Mouse (Mus musculus) liver, embryonic 15.5 days (tissue): ENCODE results near the gene Osgep. TPM values are rescaled to one million over a fixed set of nuclear protein-coding genes. Genes with fewer than 3 reads are reported as not detected.
"Not testable (repeated sequence)": the region's sequence is repeated elsewhere in the genome, so short reads cannot be mapped to it uniquely, and the experiment has no call there.

Experiments used
- ATAC-seq: fragments of 200-750 bp; cut with Nextera tagmentation; 2 replicates; pipeline ENCODE4 v1.8.0; 2017; ENCODE audit warnings: moderate number of reproducible peaks, mild to moderate bottlenecking, moderate library complexity; ENCODE audit not compliant: insufficient read depth
- H3K27ac ChIP-seq: fragments of 300-500 bp; sonication (generic); replicated peaks from 2 replicates; pipeline ENCODE4 v1.5.1; 2015; ENCODE audit warnings: mild to moderate bottlenecking, inconsistent platforms
- H3K27me3 ChIP-seq: fragments of 300-500 bp; sonication (generic); 2 replicates; pipeline ENCODE4 v1.6.1; 2015; ENCODE audit warnings: mild to moderate bottlenecking, inconsistent platforms
- H3K36me3 ChIP-seq: fragments of 300-500 bp; sonication (generic); replicated peaks from 2 replicates; pipeline ENCODE4 v1.6.1; 2015; ENCODE audit warnings: moderate library complexity, mild to moderate bottlenecking, inconsistent platforms
- H3K4me1 ChIP-seq: fragments of 300-500 bp; sonication (generic); replicated peaks from 2 replicates; pipeline ENCODE4 v1.6.1; 2015; ENCODE audit warnings: inconsistent platforms
- H3K4me2 ChIP-seq: fragments of 300-500 bp; sonication (generic); 2 replicates; pipeline ENCODE4 v1.6.1; 2015; ENCODE audit warnings: moderate library complexity, mild to moderate bottlenecking, inconsistent platforms
- H3K4me3 ChIP-seq: fragments of 300-500 bp; sonication (generic); replicated peaks from 2 replicates; pipeline ENCODE4 v1.5.1; 2015; ENCODE audit warnings: mild to moderate bottlenecking, inconsistent platforms
- H3K9ac ChIP-seq: fragments of 300-500 bp; sonication (generic); 2 replicates; pipeline ENCODE4 v1.6.1; 2015; ENCODE audit warnings: moderate library complexity, mild to moderate bottlenecking, inconsistent platforms
- H3K9me3 ChIP-seq: fragments of 300-500 bp; sonication (generic); replicated peaks from 2 replicates; pipeline ENCODE4 v1.6.1; 2016; ENCODE audit warnings: inconsistent platforms
- WGBS: fragments of 180-500 bp; shearing (Covaris S2); methylation state at CpG from one replicate; pipeline ENCODE4 v1.1.7; 2015; ENCODE audit warnings: mixed read lengths; ENCODE audit not compliant: insufficient replicate concordance; 5-methylcytosine and 5-hydroxymethylcytosine counted together
- polyA plus RNA-seq: library from polyadenylated mRNA; unstranded; fragments of >200 nt; fragmentation: Nextera tagmentation; extraction: Ambion mirVana; gene quantifications from 2 replicates; pipeline ENCODE4 v1.2.1, GENCODE M21; 2015

Gene Osgep
- polyA plus RNA-seq, 1 experiment from 2014 or later, result 57.7 TPM

- no peaks in the 10 kb centered on the region for H3K36me3 ChIP-seq
- no peak overlapping the region for H3K4me3 ChIP-seq
- H3K27ac ChIP-seq, result no peak overlapping the region
- no peaks in the 10 kb centered on the region for H3K27me3 ChIP-seq
- no peaks in the 10 kb centered on the region for H3K9me3 ChIP-seq
- H3K4me2 ChIP-seq, result no peak overlapping the region
- ATAC-seq, result no peak
- no peaks in the 10 kb centered on the region for H3K4me1 ChIP-seq
- H3K9ac ChIP-seq, result no peak overlapping the region
- 63% methylated on average over 6 of the region's 6 CpGs for WGBS
Measured at GRCm38 (mm10) chr14:50876236-50876950, 48.3 kb downstream of the Osgep start.

GRCm38 (mm10) chr14:50875591-50876230 is 49.0 kb downstream of the Osgep start:
- ATAC-seq, result no peak
- H3K27me3 ChIP-seq, result no peaks in the 10 kb centered on the region
- H3K4me2 ChIP-seq, result no peak overlapping the region
- no peak overlapping the region for H3K27ac ChIP-seq
- no peak overlapping the region for H3K4me3 ChIP-seq
- 56% methylated on average over 6 of the region's 6 CpGs for WGBS
- H3K36me3 ChIP-seq, result no peaks in the 10 kb centered on the region
- peaks cover 5% of the 10 kb centered on the region for H3K4me1 ChIP-seq
- no peaks in the 10 kb centered on the region for H3K9me3 ChIP-seq
- H3K9ac ChIP-seq, result no peak overlapping the region

GRCm38 (mm10) chr14:50875175-50875574 is 49.5 kb downstream of the Osgep start:
- Histone ChIP-seq H3K4me1 (peaks cover 10% of the 10 kb centered on the region), H3K9ac (no peak overlapping the region), H3K4me3 (no peak overlapping the region), H3K9me3 (no peaks in the 10 kb centered on the region), H3K27ac (no peak overlapping the region), H3K36me3 (no peaks in the 10 kb centered on the region), H3K27me3 (no peaks in the 10 kb centered on the region), H3K4me2 (no peak overlapping the region)
- ATAC-seq, result no peak
- WGBS, result 69% methylated on average over 3 of the region's 3 CpGs

GRCm38 (mm10) chr14:50871284-50871683 is 53.4 kb downstream of the Osgep start:
- 64% methylated on average over 2 of the region's 2 CpGs for WGBS
- Histone ChIP-seq H3K9me3 (no peaks in the 10 kb centered on the region), H3K27ac (no peak overlapping the region), H3K4me1 (peaks cover 14% of the 10 kb centered on the region), H3K27me3 (no peaks in the 10 kb centered on the region), H3K36me3 (no peaks in the 10 kb centered on the region), H3K9ac (no peak overlapping the region), H3K4me2 (no peak overlapping the region), H3K4me3 (no peak overlapping the region)
- no peak for ATAC-seq

GRCm38 (mm10) chr14:50870805-50871143 is 53.9 kb downstream of the Osgep start:
- 37% methylated on average over 5 of the region's 5 CpGs for WGBS
- Histone ChIP-seq H3K9me3 (no peaks in the 10 kb centered on the region), H3K36me3 (no peaks in the 10 kb centered on the region), H3K27me3 (no peaks in the 10 kb centered on the region), H3K9ac (no peak overlapping the region), H3K27ac (no peak overlapping the region), H3K4me1 (peaks cover 14% of the 10 kb centered on the region), H3K4me3 (peak overlapping the region; percentile 66), H3K4me2 (peak overlapping the region; percentile 72)
- peak; percentile 6; the same call in 1 of the 2 replicates for ATAC-seq

GRCm38 (mm10) chr14:50869889-50870804 is 54.5 kb downstream of the Osgep start, which contains the start of gene Tep1:
Tep1 (minus strand) TSS chr14:50870560.
- Histone ChIP-seq H3K9me3 (no peaks in the 10 kb centered on the region), H3K27me3 (no peaks in the 10 kb centered on the region), H3K9ac (peak within 1 kb of the TSS; percentile 54), H3K4me1 (peaks cover 14% of the 10 kb centered on the region), H3K36me3 (no peaks in the 10 kb centered on the region), H3K4me3 (peak within 1 kb of the TSS; percentile 66), H3K4me2 (peak within 1 kb of the TSS; percentile 72), H3K27ac (peak within 1 kb of the TSS; percentile 72)
- peak; percentile 84 for ATAC-seq
- 4% methylated on average over 32 of the region's 32 CpGs for WGBS

- H3K4me2 ChIP-seq, result no peak overlapping the region
- no peak overlapping the region for H3K9ac ChIP-seq
- no peak for ATAC-seq
- H3K4me3 ChIP-seq, result no peak overlapping the region
- H3K4me1 ChIP-seq, result peaks cover 14% of the 10 kb centered on the region
- WGBS, result 66% methylated on average over 5 of the region's 5 CpGs
- H3K36me3 ChIP-seq, result no peaks in the 10 kb centered on the region
- no peaks in the 10 kb centered on the region for H3K9me3 ChIP-seq
- no peaks in the 10 kb centered on the region for H3K27me3 ChIP-seq
- no peak overlapping the region for H3K27ac ChIP-seq
Measured at GRCm38 (mm10) chr14:50868656-50869055, 56.0 kb downstream of the Osgep start.

GRCm38 (mm10) chr14:50868211-50868610 is 56.5 kb downstream of the Osgep start:
- WGBS, result 50% methylated on average over 4 of the region's 4 CpGs
- H3K27ac ChIP-seq, result no peak overlapping the region
- H3K9ac ChIP-seq, result no peak overlapping the region
- H3K36me3 ChIP-seq, result no peaks in the 10 kb centered on the region; the same call in 1 of the 2 replicates
- peaks cover 14% of the 10 kb centered on the region for H3K4me1 ChIP-seq
- H3K9me3 ChIP-seq, result no peaks in the 10 kb centered on the region
- no peak overlapping the region for H3K4me3 ChIP-seq
- no peak overlapping the region for H3K4me2 ChIP-seq
- no peak for ATAC-seq
- no peaks in the 10 kb centered on the region for H3K27me3 ChIP-seq

GRCm38 (mm10) chr14:50866966-50867365 is 57.7 kb downstream of the Osgep start:
- no peak for ATAC-seq
- Histone ChIP-seq H3K4me3 (no peak overlapping the region), H3K27me3 (no peaks in the 10 kb centered on the region), H3K4me1 (peaks cover 14% of the 10 kb centered on the region), H3K4me2 (no peak overlapping the region), H3K9me3 (no peaks in the 10 kb centered on the region), H3K36me3 (no peaks in the 10 kb centered on the region; the same call in 1 of the 2 replicates), H3K27ac (no peak overlapping the region), H3K9ac (no peak overlapping the region)
- WGBS, result 69% methylated on average over 3 of the region's 3 CpGs

GRCm38 (mm10) chr14:50865005-50865404 is 59.7 kb downstream of the Osgep start:
- H3K9ac ChIP-seq, H3K4me2 ChIP-seq, H3K9me3 ChIP-seq, H3K27ac ChIP-seq, ATAC-seq, H3K4me3 ChIP-seq, H3K27me3 ChIP-seq, H3K36me3 ChIP-seq, H3K4me1 ChIP-seq: not testable (repeated sequence)

GRCm38 (mm10) chr14:50862641-50863040 is 62.1 kb downstream of the Osgep start:
- Histone ChIP-seq H3K27me3 (no peaks in the 10 kb centered on the region), H3K4me2 (no peak overlapping the region), H3K9ac (no peak overlapping the region), H3K4me1 (no peaks in the 10 kb centered on the region), H3K9me3 (no peaks in the 10 kb centered on the region), H3K36me3 (peaks cover 12% of the 10 kb centered on the region), H3K4me3 (no peak overlapping the region), H3K27ac (no peak overlapping the region)
- ATAC-seq, result no peak
- WGBS, result 70% methylated on average over 10 of the region's 10 CpGs
